Mouse (Mus musculus): Measurements from ENCODE around the gene Sbk2.
A peak's percentile ranks its signal among the peaks of the same experiment; 100 is the strongest.
"Not testable (repeated sequence)": the region's sequence is repeated elsewhere in the genome, so short reads cannot be mapped to it uniquely, and the experiment has no call there.

The Sbk2 gene

DNA sequence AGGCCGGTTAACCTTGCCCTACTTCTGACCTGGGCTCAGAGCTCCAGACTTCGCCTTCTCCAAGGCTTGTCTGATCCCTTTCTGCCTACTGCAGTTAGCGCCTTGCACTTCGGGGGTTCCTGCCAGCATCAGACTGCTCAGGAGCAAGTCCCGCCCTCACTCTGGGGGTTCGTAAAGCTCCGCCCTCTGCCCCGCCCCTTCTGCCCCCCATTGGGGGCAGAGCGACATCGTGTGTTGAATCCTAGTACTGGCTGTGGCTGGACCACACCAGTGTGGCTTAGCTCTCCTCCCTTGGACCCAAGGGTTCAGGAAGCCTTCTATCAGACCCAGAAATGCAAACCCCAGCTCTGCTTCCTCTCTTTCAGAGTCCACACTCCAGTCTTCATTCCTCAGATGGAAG is at the start of gene Sbk2:
Gene Sbk2 (minus strand): TSS at position 135 of the 400 bp plus-strand sequence.
- DNase-seq = peak; percentile 79 to 81

DNA sequence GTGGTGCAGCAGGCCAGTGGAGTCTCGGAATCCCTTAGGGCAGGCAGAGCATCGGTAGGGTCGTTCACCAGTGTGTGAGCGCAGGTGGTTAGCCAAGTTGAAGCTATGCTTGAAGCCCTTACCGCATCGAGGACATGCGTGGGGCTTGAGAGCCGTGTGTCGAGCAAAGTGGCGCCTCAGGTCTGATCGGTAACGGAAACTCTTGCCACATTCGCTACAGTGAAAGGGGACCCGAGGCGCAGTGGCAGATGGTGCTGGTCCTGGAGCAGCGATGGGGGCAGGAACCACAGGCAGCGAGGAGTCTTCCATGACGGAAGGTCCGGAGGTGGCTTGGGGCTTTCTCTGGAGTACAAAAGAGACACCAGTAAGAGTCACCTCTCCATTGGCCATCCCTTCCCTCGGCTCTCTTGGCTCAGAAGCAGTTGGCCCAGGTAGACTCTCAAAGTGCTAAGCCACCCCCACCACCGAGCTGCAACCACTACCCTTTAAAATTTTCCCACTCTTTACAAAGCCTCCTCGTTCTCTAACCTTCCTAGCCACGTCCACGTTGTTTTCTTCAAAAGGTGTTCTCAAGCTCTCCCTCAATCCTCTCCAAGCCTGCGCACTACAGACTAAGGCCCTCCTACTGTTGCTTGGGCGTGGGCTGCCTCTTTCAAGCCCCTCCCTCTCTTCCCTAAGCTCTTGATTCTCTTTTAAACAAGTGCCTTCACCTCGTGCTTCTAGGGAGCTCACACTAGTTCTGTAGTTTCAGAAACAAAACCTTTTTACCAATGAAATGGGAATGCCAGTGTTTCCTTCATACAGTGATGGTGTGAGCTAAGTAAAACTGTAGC is 48.7 kb upstream of the Sbk2 start:
- DNase-seq = peak; percentile 61 to 62

GRCm38 (mm10) chr7:5008229-5008628 is 44.0 kb upstream of the Sbk2 start:
- no peak for DNase-seq

DNA sequence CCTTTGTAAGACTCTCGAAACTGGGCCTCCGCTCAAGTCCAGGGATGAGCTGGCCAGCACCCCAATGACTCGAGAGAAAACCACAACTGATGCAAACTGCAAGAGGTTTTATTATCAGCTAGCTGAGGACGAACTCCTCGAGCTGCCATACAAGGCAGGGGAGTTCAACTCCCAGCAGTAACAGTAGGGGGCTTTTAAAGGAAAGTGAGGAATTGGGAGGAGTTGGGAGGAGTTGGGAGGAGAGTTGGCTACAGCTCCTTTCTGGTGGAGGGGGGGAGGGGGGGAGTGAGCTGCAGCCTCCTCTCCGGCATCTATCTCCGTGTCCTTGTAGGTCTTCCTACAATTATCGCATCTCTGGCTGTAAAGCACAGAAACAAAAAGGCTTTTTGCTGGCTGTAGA is 38.7 kb upstream of the Sbk2 start:
- not testable (repeated sequence) for DNase-seq

DNA sequence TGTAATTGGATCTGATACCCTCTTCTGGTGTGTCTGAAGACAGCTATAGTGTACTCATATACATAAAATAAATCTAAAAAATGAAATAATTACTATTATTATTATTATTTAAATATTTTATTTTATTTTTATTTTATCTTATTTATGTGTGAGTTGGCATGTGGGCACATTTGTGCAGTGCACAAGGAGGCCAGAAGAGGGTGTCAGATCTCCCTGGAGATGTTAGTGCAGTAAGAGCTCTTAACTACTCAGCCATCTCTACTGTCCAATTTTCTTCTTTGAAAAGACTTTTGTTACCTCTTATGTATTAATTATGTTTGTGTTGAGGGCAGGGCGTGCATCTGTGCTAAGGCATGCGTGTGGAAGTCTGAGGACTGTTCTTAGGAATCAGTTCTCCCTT is 35.7 kb upstream of the Sbk2 start:
- DNase-seq = no peak

GRCm38 (mm10) chr7:4996934-4997333 is 32.7 kb upstream of the Sbk2 start:
- DNase-seq = no peak

- DNase-seq = peak; percentile 90 to 92
Observed at GRCm38 (mm10) chr7:4996003-4996895, 32.0 kb upstream of the Sbk2 start, which contains the start of gene Zfp579. Gene Zfp579 (minus strand): TSS chr7:4996158.

DNA sequence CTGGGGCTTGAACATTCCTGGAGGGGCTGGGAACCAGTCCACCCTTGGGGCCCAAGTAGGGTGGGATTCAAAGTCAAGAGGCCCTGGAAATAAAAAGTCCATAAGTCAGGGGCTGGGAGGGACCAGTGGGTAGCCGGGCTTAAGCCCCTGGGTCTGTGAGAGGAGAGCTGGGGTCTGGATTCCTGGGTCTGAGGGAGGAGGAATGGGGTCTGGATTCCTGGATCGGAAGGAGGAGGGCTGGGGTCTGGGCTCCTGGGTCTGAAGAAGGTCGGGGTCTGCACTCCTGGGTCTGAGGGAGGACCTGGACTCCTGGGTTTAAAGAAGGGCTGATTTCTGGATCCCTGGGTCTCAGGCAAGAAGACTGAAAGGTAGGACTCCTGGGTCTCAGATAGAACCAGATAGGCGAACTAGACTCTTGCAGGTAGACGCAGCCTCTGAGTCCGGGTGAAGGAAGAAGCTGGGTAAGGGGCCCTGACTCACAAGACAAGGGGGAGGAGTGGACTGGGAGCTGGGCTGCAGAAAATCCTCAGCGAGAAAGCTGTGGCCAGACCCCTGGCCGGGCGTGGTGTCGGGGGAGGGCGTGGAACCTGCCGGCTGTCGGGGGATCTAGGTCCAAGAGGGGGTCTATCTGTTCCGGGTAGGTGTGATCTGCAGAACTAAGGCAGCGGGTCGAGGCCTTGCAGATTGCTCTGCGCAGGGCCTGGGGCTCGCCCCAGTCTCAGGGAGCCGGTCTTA is 31.2 kb upstream of the Sbk2 start:
- DNase-seq = no peak

GRCm38 (mm10) chr7:4993999-4994788 is 30.0 kb upstream of the Sbk2 start:
- no peak for DNase-seq

DNA sequence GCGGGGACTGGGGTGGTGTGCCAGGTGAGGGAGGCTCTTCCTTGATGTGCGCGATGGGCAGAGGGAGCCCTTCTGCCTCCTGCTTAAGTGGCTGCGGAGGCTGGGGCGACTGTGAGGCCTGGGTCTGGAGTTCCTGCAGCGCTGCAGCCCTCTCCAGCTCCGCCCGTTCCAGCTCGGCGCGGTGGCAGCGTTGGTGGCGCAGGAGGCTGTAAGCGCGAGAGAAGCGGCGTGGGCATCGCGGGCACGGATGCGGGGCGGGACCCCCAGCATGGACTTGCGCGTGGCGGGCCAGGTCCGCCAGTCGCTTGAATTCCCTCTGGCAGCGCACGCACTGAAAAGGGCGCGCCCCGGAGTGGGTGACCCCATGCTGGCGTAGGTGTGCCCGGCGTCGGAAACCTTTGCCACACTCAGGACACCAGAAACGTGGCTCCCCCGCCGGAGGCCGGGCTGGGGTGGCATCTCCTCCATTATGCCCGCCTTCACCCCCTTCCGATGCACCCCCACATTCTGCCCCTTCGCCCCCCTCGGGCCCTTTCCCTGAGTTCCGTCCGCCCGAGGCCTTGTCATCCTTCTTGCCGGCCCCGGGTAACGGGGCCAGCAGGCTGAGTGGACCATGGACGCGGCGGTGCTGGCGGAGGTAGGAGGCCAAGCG is 29.3 kb upstream of the Sbk2 start:
- no peak for DNase-seq

DNA sequence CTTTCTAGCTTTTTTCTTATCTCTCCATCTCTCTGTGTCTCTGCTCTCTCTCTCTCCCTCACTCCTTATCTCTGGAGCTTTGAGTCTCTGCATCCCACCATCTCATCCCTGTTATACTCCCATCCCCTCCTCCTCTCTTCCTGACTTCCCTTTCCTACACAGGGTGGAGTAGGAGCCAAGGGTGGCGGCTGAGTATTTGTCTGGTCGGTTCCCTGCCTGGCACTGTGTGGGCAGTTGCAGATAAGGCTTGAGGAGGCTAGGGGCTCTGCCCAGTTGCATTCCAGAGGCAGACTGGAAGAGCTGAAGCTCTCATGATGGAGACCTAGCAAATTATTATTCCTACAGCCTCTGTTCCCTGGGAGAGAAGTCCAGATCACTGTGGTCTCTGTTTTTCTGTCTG is 24.0 kb upstream of the Sbk2 start:
- DNase-seq = peak in 1 of 2 experiments; percentile 26

GRCm38 (mm10) chr7:4976832-4977231 is 12.6 kb upstream of the Sbk2 start:
- DNase-seq = no peak

GRCm38 (mm10) chr7:4975455-4975854 is 11.2 kb upstream of the Sbk2 start:
- no peak for DNase-seq

DNA sequence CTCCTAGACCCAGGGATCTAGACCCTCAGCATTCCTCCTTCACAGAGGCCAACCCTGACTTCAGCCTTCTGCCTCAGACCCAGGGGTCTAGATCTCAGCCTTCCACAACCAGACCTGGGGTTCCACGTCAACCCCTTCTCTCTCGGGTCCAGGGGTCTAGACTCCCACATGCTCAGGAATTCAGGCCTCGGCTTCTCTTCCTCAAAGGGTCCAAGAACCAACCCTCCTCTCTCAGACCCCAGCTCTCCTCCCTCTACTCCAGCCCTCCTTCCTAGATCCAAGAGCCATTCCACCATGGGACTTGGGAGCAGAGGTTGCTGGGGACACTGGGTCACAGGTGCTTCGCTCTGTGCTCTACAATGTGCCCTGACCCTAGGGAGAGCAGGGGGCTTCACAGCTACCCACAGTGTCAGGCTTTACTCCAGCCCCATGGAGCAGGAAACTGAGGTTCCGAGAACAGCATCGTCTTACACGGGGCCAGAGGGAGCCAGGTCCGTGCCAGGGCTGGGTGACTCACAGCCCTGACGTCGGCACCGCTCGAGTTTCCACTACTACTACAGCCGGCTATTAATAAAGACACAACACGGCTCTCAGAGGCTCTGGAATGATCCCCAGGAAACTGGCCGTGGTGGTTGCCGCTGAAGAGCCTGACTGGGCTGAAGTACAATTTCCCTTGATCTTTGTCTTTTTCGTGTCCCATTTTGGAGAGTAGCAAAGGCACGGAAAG is 8.3 kb upstream of the Sbk2 start:
- peak; percentile 54 to 65 for DNase-seq

GRCm38 (mm10) chr7:4971710-4972109 is 7.5 kb upstream of the Sbk2 start:
- peak in 1 of 2 experiments; percentile 39 for DNase-seq

- no peak for DNase-seq
Observed at GRCm38 (mm10) chr7:4971068-4971467, 6.9 kb upstream of the Sbk2 start, which contains the start of gene Sbk3. Gene Sbk3 (minus strand): TSS chr7:4971168.

DNA sequence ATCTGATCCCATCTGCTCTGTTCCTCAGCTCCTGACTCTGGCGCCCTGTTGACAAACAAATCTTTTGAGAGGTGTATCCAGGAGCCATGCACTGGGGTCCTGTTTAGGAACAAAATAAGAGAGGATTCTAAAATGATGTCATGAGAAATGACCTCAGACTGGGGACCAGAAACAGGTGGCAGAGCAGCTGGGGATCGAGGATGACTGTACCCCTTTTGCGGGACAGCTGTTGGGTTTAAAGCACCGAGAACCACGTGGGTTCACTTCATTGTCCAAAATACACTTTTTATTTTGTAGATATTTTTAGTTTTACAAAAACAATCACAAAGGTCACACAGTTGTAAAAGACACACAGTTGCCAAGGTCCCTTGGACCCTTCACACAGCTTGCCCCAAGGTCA is 782 bp upstream of the Sbk2 start:
- no peak for DNase-seq

DNA sequence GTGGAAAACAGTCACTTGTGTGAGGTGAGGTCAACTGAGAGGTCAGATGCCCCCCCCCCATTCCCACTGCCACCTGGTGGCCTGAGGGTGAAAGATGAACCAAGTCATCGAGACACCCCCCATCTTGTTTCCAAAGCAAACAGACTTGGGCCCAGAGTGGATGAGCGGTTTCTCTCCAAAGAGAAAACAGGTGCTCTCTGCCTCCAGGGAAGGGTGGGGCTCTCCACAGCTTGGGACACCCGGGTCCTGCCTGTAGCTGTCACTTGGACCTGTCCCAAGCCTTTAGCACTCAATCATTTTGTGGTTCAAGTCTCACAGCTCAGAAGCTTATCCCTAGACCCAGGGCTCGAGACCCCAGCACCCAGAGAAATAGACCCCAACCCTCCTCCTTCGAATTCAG is 679 bp downstream of the Sbk2 start:
- DNase-seq = no peak

DNA sequence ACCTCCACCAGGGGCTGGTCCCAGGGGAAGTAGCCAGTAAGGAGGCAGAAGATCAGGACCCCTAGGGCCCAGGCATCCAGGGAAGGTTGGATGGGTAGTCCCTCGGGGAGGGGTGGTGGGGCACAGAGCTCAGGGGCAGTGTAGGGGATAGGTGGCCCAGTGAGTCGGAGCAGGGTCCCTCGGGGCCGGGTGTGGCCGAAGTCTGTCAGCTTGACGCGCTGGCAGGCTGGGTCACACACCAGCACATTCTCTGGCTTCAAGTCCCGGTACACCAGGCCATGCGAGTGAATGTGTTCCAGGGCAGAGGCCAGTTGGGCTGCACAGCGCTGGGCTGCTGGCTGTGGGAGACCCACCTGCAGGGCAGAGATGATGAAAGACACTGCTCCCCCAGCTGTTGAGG is 6.8 kb downstream of the Sbk2 start:
- DNase-seq = no peak

DNA sequence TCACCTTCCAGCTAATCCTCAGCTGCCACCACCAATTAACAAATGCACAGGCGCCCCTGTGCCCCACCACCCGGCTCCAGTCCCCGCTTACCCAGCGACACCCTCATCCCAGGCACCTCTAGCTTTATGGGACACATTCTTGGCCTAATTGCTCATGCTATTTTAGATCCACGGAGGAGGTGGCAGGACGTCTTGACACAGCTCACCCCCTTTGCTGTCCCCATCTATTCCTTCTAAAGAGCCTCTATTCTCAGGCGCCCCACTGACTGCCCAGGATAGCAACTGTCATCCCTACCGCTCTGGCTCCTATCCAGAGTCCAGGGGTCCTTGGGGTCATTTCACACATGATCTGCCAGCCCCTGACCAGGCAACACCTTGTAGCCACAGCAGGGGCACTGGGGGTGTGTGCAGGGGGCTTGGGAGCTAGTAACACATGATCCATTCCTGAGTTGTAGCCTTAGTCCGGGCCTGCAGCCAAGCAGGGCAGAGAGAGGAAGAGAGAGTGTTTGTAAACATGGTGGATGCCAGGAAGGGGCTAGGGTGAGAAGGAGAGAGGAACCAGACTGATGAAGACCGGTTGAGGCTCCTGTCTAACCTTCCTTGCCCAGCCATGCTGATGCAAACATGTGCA is 10.3 kb downstream of the Sbk2 start:
- DNase-seq = no peak
